Mouse (Mus musculus): ENCODE results near the gene Tsnax. TPM values are rescaled to one million over a fixed set of nuclear protein-coding genes. Genes with fewer than 3 reads are reported as not detected.

Gene Tsnax
- 52.7 TPM for total RNA-seq (2023)

GRCm38 (mm10) chr8:125012695-125013627, at the start of gene Tsnax:
Tsnax (plus strand) TSS chr8:125012997.

GRCm38 (mm10) chr8:125053505-125054435, 41.0 kb downstream of the Tsnax start, which contains the start of gene Disc1:
Disc1 (plus strand) TSS chr8:125054195.

Other genes starting within 250 kb of the Tsnax start
- gene Trim67, start 219.9 kb upstream of the Tsnax start, total RNA-seq (2023): not detected
- 61.8 TPM for gene Gnpat, start 150.0 kb upstream of the Tsnax start, total RNA-seq (2023)
- 24.6 TPM for gene 2810004N23Rik, start 149.9 kb upstream of the Tsnax start, total RNA-seq (2023)
- 13.9 TPM for gene Exoc8, start 115.3 kb upstream of the Tsnax start, total RNA-seq (2023)
- 35.0 TPM for gene Sprtn, start 115.1 kb upstream of the Tsnax start, total RNA-seq (2023)
- 37.8 TPM for gene Egln1, start 63.7 kb upstream of the Tsnax start, total RNA-seq (2023)
- gene Disc1, start 41.2 kb downstream of the Tsnax start, total RNA-seq (2023): 2.0 TPM